Mouse (Mus musculus): ENCODE results near the gene Rapgef3.

GRCm38 (mm10) chr15:97749397-97749796, 18.4 kb downstream of the Rapgef3 start:
- TF ChIP-seq POLR2A (IDR thresholded peaks at IDR 0.05; ENCODE audit: extremely low read depth, insufficient read depth, low read length): no peak
- no peak for TF ChIP-seq CTCF (IDR thresholded peaks at IDR 0.05; ENCODE audit: extremely low read depth, insufficient read depth, low read length)
